Mouse (Mus musculus): ENCODE results near the gene Hacd2.

The Hacd2 gene

DNA sequence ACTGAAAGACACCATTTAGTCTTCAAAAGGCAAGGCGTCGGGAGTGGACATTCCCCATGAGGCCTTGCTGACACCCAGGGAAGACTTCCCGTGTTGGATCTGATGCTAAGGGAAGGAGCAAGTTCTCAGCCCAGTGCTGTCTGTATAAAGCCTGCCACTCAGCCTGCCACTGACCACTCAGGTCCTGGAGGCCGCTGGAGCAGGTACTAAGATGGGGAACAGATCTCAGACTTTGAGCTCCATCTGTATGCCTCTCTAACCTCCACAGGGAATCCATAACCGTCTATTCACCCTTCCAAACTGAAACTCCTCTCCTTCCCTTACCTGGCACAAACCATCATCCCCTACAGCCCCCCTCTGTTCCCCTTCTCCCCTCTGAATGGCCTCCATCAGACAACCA, 91.3 kb downstream of the Hacd2 start:
- ATAC-seq (ENCODE audit: low TSS enrichment) = no peak

DNA sequence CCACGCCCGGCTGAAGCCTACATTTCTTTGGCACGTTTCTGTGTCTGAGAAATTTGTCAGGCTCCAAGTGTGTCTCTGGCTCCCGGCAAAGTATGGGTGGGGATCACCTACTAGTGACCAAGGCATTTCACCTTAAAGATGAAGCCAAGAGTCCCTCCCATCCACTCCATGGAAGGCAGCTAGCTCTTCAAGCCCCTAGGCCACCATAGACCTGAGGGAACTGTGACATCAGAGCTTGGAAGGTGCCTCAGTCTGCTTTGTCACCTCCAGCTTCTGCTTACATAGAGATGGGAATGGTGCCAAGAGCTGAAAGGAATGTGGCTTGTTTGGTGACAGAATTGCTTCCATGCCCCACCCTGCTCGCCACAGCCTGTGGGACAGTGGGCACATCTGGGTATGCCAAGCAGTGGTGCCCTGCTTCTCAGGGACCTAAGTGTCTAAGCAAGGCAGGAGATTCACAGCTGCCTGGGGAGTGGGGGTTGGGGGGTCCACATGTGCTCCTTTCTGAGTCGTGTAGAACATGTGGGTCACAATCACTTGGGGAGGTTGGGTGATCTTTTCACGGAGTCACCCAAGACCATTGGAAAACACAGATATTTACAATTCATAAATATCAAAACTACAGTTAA, 94.2 kb downstream of the Hacd2 start:
- no peak for ATAC-seq (ENCODE audit: low TSS enrichment)

DNA sequence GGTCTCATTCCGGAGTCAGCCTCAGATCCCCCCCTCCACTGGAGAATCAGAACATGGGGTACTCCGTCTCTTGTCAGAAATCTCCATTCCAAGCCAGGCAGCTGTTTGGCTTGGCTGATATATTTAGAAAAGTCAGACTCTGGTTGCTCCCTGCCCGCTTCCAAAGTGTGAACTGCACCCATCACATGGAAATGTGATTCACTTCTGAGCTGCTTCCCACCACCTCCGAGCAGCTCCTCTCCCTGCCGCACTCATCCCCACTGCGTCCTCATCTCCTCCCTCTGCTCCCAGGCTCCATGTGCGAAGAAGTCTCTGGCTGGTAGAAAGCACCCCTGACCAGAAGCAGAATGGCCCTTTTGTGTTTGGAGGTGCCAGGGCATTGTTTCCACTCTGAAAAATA, 95.2 kb downstream of the Hacd2 start:
- peak; percentile 70 for ATAC-seq (ENCODE audit: low TSS enrichment)

DNA sequence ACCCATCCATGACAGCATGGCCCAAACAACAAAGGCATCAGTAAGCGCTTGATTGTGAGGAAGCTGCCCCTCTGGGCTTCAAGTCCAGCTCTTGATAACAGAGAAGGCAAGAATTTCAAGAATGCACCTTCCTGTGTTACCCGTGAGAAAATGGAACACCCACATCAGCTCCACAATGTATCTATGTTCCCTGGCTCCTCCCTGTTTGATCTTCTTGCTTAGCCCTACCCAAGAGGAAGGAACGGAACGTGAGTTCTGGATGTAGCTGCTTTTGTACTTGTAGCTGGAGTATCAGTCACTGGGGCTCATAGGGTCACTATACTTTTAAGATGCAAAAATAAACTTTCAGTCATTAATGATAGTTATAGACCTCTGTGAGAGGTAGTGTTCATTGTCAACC, 98.4 kb downstream of the Hacd2 start:
- no peak for ATAC-seq (ENCODE audit: low TSS enrichment)

DNA sequence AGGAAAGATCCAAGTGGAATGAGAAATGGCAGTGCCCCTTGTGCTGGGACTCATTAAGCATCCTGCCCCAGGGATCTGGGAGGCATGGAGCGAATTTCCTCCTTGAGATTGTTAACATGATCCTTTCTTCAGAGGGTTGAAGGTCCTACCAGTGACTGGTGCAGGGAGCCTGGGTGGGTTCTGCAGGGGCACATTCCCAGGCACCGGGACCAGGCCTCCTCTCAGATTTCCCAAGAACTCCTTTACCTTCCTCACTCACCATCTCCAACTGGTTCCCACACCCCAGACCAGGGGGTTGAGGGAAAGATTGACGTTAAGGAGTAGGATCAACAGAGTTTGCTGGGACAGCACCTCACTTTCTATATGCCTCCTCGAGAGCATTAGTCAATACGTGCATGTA, 105.0 kb downstream of the Hacd2 start:
- ATAC-seq (ENCODE audit: low TSS enrichment) = no peak

DNA sequence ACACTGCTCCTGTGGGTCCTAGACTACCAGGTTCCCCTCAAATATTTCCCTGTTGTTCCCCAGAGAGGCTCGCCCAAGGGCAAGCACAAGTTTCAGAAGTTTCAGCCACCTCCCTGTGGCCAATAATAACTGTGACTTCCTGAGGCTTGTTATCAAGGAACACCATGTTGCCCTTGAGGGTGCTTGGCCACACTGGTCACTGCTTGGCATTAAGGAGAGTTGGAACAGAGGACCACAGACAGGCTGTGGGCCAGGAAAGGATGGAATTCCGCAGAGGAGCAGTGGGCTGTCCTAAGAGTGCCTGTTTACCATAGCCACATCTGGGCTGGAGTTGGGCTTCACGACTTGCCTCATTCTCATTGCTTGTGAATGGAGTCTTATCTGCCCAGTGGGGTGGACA, 107.9 kb downstream of the Hacd2 start:
- no peak for ATAC-seq (ENCODE audit: low TSS enrichment)

DNA sequence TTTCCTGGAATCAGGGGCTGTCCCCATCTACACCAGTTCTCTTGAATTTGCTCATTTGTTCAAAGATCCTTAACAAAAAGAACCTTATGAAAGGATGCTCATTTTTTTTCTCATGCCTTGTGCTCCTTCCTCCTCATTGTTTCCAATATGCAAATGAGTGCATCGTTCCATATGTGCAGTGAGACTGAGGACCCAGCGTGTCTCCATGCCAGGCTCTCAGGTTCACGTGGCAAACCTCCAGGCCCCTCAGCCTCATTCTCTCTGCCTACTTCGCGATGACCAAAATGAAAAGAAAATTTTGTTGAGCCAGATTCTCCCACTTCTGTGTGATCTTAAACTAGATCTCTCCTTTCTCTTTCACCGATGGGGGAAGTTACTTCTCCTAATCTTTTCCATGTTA, 117.2 kb downstream of the Hacd2 start:
- no peak for ATAC-seq (ENCODE audit: low TSS enrichment)

DNA sequence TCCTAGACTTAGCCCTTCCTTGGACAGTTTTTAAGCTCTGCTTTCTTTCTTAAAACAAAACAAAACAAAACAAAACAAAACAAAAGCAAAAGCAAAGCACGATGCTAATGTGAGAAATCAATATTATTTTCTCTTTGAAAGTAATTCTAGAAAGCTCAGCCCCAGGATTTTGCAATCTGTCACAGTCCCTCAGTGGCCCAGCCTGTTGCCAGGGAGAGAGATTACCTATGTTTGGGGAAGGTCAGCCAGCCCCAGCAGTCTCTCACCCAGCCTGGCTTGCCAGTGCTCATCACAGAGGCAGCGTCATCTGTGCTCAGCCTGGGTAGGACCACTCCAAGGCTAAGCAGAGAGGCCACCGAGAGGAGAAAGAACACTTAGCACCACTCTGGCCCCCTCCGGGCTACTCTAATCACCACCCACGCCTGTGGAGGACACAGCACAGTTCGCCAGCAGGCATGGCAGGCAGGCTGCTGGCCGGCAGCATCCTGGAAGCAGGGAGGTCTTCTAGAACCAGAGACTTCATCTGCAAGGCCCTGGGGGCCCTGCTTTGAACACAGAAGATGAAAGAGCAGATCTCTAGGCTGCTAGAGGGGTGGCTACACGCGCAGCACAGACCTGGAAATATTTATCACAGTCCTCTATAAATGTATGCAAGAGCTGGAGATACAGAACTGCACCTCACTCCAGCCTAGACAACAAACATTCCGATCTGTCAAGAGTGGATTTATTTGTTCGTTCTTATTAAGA, 117.8 kb downstream of the Hacd2 start:
- no peak for ATAC-seq (ENCODE audit: low TSS enrichment)

DNA sequence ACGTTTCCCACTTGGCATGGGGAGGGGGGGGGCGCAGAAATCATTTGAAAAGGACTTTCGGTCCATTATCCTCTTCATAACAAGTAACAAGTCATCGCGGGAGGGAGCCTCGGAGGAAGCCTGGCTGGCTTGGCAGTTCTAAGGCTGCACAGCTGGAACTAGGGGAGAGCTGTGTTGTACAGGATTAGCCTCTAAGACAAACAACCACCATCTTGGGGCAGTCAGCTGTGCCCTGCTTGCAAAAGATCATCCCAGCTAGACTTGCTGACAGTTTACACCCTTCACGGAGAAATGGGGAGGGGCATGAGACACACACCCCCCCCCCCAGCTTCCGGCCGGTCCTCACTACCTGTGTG, 118.4 kb downstream of the Hacd2 start:
- ATAC-seq (ENCODE audit: low TSS enrichment) = no peak

DNA sequence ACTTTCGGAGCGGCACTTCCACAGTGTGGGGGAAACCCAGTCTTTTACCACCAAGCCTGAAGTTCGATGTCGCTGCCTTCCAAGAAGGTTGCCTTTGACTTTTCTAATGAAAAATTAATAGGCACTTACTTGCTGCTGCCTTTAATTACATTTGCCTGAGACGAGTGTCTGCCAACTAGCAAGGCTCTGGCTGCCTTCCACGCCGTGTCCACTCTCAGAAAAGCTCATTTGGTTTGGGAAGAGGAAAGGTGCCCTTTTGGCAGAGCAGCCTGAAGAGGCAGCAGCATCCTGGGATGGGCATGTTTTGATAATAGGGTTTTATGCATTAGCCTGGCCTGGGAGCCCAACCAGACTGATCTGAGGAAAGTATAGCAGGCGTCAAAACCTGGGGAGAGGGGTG, 119.6 kb downstream of the Hacd2 start:
- no peak for ATAC-seq (ENCODE audit: low TSS enrichment)

DNA sequence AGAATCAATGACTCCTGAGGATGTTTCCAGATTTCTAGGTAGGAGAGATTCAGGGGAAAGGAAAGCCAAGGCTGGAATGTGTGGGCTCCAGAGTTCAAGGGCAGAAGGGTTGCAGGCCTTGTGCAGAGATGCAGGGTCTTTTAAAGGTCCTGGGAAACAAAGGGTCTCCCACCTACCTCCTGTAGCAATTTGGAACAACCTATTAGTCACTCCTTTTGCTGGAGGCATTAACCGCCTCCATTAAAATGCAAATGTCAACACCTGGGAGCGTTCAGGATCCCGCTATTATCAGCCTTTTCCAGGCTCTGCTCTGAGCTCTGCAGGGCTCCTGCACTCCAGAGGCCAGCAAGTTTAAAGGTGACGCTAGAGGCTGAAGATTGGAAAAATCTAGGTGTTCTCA, 123.9 kb downstream of the Hacd2 start:
- ATAC-seq (ENCODE audit: low TSS enrichment) = no peak

DNA sequence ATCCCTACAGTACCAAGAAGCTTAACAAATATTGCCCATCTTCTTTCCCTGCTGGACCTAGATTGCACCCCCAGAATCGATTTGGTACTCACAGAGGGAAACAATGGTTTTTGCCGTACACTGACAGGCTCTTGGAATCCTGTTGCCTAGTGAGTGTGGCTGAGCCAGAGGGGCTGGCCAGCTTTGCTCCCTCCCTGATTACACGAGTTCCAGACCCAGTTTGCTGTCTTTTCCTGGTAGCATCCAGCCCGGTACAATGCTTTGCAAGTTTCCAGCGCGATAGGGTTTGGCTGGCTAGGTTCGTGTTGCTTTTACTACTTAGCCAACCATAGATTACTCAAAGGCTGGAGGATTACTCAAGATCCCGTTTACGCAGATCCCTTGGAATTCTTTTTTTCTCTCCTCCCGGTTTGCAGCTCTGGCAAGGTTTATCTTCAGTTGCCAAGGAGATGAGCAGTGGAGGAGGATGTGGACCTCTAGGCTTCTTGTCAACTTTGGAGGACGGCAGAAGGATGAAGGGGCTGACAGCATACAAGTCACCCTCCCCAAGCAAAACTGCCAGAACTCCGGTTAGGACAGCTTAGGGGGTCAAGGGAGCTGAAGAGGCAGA, 131.0 kb downstream of the Hacd2 start:
- no peak for ATAC-seq (ENCODE audit: low TSS enrichment)

DNA sequence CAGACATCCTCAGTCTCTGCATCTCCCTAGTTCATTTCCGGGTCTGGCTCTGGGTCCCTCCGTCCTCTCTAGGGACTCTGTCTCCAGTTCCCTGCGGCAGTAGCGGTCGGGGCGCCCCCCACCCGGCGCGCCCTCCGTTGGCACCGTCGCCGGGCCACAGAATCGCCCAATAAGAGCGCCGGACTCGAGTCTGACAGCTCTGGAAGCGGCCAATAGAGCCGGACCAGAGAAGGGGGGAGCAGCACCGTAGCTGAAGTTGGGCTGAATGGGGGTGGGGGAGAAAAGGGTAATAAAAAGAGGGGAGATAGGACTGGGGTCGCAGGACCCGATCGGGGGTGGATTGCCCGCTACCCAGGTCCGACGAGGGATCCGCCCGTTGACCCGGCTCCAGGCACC, 132.0 kb downstream of the Hacd2 start:
- ATAC-seq (ENCODE audit: low TSS enrichment) = peak; percentile 69

DNA sequence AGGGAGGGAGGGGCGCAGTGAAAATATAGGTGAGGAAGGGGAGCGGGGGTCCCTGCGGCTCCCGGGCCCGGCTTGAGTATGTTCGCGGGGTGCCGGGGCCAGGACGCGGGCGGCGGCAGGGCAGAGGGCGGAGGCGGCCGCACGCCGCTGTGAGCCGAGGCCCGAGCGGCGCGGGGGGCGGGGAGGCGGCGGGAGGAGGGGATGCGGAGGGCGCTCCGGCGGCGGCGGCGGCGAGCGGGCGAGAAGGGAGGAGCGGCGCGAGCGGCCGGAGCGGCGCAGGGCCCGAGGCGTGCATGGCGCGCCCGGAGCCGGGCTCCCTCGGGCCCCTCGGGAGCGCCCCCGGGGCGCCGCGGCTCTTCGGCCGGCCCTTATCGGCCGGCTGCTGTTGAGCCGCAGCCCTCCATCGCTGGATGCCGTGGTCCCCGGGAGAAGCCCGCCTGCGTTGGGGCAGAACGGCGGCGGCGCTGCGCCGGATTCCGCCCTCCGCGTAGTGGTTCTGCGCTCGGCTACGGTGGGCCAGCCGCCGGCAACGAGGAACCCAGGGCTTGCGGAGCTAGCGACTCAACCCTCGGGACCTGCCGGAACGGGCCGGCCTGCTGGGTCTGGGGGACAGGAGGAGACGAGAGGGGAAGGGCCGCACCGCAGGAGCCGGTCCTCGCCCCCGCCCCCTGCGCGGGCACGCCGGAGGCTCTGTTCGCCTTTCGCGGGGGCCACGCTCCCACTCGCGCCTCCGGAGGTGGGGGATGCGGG, 132.6 kb downstream of the Hacd2 start, which contains the start of gene Adcy5:
TSS of gene Adcy5 (plus strand) at position 237 of the 750 bp plus-strand sequence.
- peak; percentile 60 for ATAC-seq (ENCODE audit: low TSS enrichment)

DNA sequence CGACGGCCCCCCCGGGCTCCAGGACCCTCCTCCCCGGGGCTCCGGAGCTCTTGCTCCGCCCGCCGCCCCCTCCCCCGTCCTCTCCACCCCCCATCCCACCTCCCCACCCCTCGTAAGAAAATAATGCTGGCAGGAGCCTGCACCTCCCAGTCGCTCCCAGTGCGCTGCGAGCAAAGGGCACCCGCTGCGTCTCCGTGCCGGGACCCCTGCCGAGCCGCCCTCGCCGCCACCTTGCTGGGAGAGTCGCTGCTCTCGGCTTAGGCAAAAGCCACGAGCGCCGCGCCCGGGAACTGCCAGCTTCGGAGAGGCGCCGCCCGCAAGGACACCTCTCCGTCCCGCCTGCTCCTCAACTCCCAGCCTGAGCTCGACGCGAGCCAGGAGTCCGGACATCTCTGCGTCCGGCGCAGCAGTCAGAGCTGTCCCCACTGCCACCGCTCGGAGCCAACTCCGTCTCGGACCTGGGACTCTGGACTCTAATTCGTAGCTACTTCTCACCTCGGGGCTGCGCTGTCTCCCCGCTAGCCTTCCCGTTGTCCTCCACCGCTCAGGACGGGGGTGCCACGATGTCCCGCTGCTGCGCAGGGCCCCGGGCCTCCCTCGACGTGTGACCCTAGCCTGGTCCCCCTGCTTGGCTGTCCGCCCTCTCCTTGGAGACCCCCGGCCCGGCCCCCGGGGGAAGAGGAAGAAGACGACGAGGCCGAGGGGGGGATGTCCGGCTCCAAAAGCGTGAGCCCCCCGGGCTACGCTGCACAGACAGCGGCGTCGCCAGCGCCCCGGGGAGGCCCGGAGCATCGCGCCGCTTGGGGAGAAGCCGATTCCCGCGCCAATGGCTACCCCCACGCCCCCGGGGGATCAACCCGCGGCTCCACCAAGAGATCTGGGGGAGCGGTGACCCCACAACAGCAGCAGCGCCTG, 133.4 kb downstream of the Hacd2 start:
- peak; percentile 19; the same call in 1 of the 2 replicates for ATAC-seq (ENCODE audit: low TSS enrichment)

DNA sequence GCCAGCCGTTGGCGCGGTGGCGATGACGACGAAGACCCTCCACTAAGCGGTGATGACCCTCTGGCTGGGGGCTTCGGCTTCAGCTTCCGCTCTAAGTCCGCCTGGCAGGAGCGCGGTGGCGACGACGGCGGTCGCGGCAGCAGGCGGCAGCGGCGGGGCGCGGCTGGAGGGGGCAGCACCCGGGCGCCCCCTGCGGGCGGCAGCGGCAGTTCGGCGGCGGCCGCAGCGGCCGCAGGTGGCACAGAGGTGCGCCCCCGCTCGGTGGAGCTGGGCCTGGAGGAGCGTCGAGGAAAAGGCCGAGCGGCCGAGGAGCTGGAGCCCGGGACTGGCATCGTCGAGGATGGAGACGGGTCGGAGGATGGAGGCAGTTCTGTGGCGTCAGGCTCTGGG, 134.1 kb downstream of the Hacd2 start:
- no peak for ATAC-seq (ENCODE audit: low TSS enrichment)

DNA sequence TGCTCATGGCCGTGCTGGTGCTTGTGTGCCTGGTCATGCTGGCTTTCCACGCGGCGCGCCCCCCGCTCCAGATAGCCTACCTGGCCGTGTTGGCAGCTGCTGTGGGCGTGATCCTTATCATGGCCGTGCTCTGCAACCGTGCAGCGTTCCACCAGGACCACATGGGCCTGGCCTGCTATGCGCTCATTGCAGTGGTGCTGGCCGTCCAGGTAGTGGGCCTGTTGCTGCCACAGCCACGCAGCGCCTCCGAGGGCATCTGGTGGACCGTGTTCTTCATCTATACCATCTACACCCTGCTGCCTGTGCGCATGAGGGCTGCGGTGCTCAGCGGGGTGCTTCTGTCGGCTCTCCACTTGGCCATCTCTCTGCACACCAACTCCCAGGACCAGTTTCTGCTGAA, 134.6 kb downstream of the Hacd2 start:
- ATAC-seq (ENCODE audit: low TSS enrichment) = no peak

Measured in frontal cortex, adult (tissue).